Mouse (Mus musculus): ENCODE results near the gene 1110008P14Rik. TPM values are rescaled to one million over a fixed set of nuclear protein-coding genes. Genes with fewer than 3 reads are reported as not detected.

1110008P14Rik gene
- polyA plus RNA-seq, 1 experiment from 2014 or later, result 59.6 TPM

GRCm38 (mm10) chr2:32328911-32329460 is 52.8 kb downstream of the 1110008P14Rik start:
- no peak overlapping the region for H3K4me2 ChIP-seq
- WGBS, result 34% methylated on average over 13 of the region's 13 CpGs
- no peaks in the 10 kb centered on the region for H3K27me3 ChIP-seq
- H3K36me3 ChIP-seq (ENCODE audit: poor library complexity, severe bottlenecking), result 0 out of 2 replicates have a peak, but pooled peaks cover 4% of the 10 kb centered on the region
- no peaks in the 10 kb centered on the region for H3K4me1 ChIP-seq
- no peak overlapping the region for H3K27ac ChIP-seq
- no peak for ATAC-seq
- H3K9me3 ChIP-seq (replicated peaks), result no peaks in the 10 kb centered on the region
- no peak overlapping the region for H3K4me3 ChIP-seq
- no peak overlapping the region for H3K9ac ChIP-seq

GRCm38 (mm10) chr2:32327200-32327599 is 54.5 kb downstream of the 1110008P14Rik start:
- Histone ChIP-seq H3K4me3 (no peak overlapping the region), H3K27ac (no peak overlapping the region), H3K4me2 (no peak overlapping the region), H3K27me3 (no peaks in the 10 kb centered on the region), H3K9ac (no peak overlapping the region), H3K9me3 (replicated peaks) (no peaks in the 10 kb centered on the region), H3K36me3 (ENCODE audit: poor library complexity, severe bottlenecking) (no peaks in the 10 kb centered on the region), H3K4me1 (peaks cover 13% of the 10 kb centered on the region)
- ATAC-seq, result no peak
- 77% methylated on average over 4 of the region's 4 CpGs for WGBS

Other genes with a start within 250 kb of the 1110008P14Rik start
- gene Prrc2b, start 230.9 kb downstream of the 1110008P14Rik start, polyA plus RNA-seq (2015; fragmentation: Nextera tagmentation; extraction: Ambion mirVana), result 53.0 and 57.4 TPM in 2 replicates
- gene Pomt1, start 145.3 kb downstream of the 1110008P14Rik start, polyA plus RNA-seq (2015; fragmentation: Nextera tagmentation; extraction: Ambion mirVana), result 23.7 and 27.0 TPM in 2 replicates
- 76.9 and 89.3 TPM in 2 replicates for gene Uck1, start 121.8 kb downstream of the 1110008P14Rik start, polyA plus RNA-seq (2015; fragmentation: Nextera tagmentation; extraction: Ambion mirVana)
- 20.5 and 23.4 TPM in 2 replicates for gene Golga2, start 94.6 kb downstream of the 1110008P14Rik start, polyA plus RNA-seq (2015; fragmentation: Nextera tagmentation; extraction: Ambion mirVana)
- gene Swi5, start 93.9 kb downstream of the 1110008P14Rik start, polyA plus RNA-seq (2015; fragmentation: Nextera tagmentation; extraction: Ambion mirVana), result 466 and 470 TPM in 2 replicates
- 49.0 and 52.4 TPM in 2 replicates for gene Ciz1, start 29.6 kb downstream of the 1110008P14Rik start, polyA plus RNA-seq (2015; fragmentation: Nextera tagmentation; extraction: Ambion mirVana)
- 13.7 and 20.2 TPM in 2 replicates for gene Dnm1, start 28.6 kb downstream of the 1110008P14Rik start, polyA plus RNA-seq (2015; fragmentation: Nextera tagmentation; extraction: Ambion mirVana)
- gene Lcn2, start 6.3 kb upstream of the 1110008P14Rik start, polyA plus RNA-seq (2015; fragmentation: Nextera tagmentation; extraction: Ambion mirVana), result 0.20 TPM in 1 of 2 replicates, not detected in the other
- 28.5 and 30.1 TPM in 2 replicates for gene Ptges2, start 14.0 kb upstream of the 1110008P14Rik start, polyA plus RNA-seq (2015; fragmentation: Nextera tagmentation; extraction: Ambion mirVana)
- 5.4 and 5.6 TPM in 2 replicates for gene Naif1, start 68.5 kb upstream of the 1110008P14Rik start, polyA plus RNA-seq (2015; fragmentation: Nextera tagmentation; extraction: Ambion mirVana)
- 37.4 and 42.4 TPM in 2 replicates for gene Slc25a25, start 69.5 kb upstream of the 1110008P14Rik start, polyA plus RNA-seq (2015; fragmentation: Nextera tagmentation; extraction: Ambion mirVana)
- 4.5 and 5.2 TPM in 2 replicates for gene Fam102a, start 153.4 kb upstream of the 1110008P14Rik start, polyA plus RNA-seq (2015; fragmentation: Nextera tagmentation; extraction: Ambion mirVana)
- gene Dpm2, start 188.9 kb upstream of the 1110008P14Rik start, polyA plus RNA-seq (2015; fragmentation: Nextera tagmentation; extraction: Ambion mirVana), result 127 and 129 TPM in 2 replicates
- gene Pip5kl1, start 192.9 kb upstream of the 1110008P14Rik start, polyA plus RNA-seq (2015; fragmentation: Nextera tagmentation; extraction: Ambion mirVana), result 1.7 and 3.4 TPM in 2 replicates
- gene 9430097D07Rik, start 193.7 kb upstream of the 1110008P14Rik start, polyA plus RNA-seq (2015; fragmentation: Nextera tagmentation; extraction: Ambion mirVana), result 0.18 and 0.39 TPM in 2 replicates
- 14.5 and 16.5 TPM in 2 replicates for gene St6galnac4, start 205.2 kb upstream of the 1110008P14Rik start, polyA plus RNA-seq (2015; fragmentation: Nextera tagmentation; extraction: Ambion mirVana)
- 10.0 and 10.8 TPM in 2 replicates for gene St6galnac6, start 217.8 kb upstream of the 1110008P14Rik start, polyA plus RNA-seq (2015; fragmentation: Nextera tagmentation; extraction: Ambion mirVana)
- 48.8 and 48.9 TPM in 2 replicates for gene Ak1, start 239.8 kb upstream of the 1110008P14Rik start, polyA plus RNA-seq (2015; fragmentation: Nextera tagmentation; extraction: Ambion mirVana)

All from forebrain, embryonic 13.5 days (tissue).